Mouse (Mus musculus) monocyte, adult 2 months (primary cell): ENCODE results near the gene Tmem204.
"Not testable (repeated sequence)": the region's sequence is repeated elsewhere in the genome, so short reads cannot be mapped to it uniquely, and the experiment has no call there.

Experiments
- DNase-seq, 2 experiments: peaks; one replicate each; pipeline ENCODE4 v3.0.0; 2022; ENCODE audit warnings: low spot score in 2 of 2, low read depth in 1 of 2

The Tmem204 gene

GRCm38 (mm10) chr17:25083444-25083931 is at the start of gene Tmem204:
Tmem204 (minus strand) TSS chr17:25083591.
- DNase-seq, result no peak

- no peak for DNase-seq
These were observed 46.7 kb upstream of the Tmem204 start for GRCm38 (mm10) chr17:25130060-25130459.

- no peak for DNase-seq
These were observed 44.3 kb upstream of the Tmem204 start for GRCm38 (mm10) chr17:25127681-25128080.

- DNase-seq, result no peak
These were observed 43.7 kb upstream of the Tmem204 start for GRCm38 (mm10) chr17:25127079-25127478.

GRCm38 (mm10) chr17:25125442-25126060 is 42.2 kb upstream of the Tmem204 start:
- DNase-seq, result not testable (repeated sequence)

- no peak for DNase-seq
These were observed 40.6 kb upstream of the Tmem204 start for GRCm38 (mm10) chr17:25123979-25124378.

- DNase-seq, result no peak
These were observed 37.0 kb upstream of the Tmem204 start, which contains the start of gene Ptx4 for GRCm38 (mm10) chr17:25120406-25120805. Ptx4 (plus strand) TSS chr17:25120760.

GRCm38 (mm10) chr17:25117263-25117662 is 33.9 kb upstream of the Tmem204 start:
- no peak for DNase-seq

GRCm38 (mm10) chr17:25115664-25116432 is 32.5 kb upstream of the Tmem204 start, which contains the start of gene Telo2:
Telo2 (minus strand) TSS chr17:25115967.
- peak; percentile 62 to 88 for DNase-seq

- DNase-seq, result no peak
These were observed 31.7 kb upstream of the Tmem204 start for GRCm38 (mm10) chr17:25114908-25115645.

GRCm38 (mm10) chr17:25112423-25112810 is 29.0 kb upstream of the Tmem204 start:
- DNase-seq, result no peak

GRCm38 (mm10) chr17:25111739-25112422 is 28.5 kb upstream of the Tmem204 start:
- no peak for DNase-seq

- no peak for DNase-seq
These were observed 27.8 kb upstream of the Tmem204 start for GRCm38 (mm10) chr17:25111220-25111619.

- no peak for DNase-seq
These were observed 27.2 kb upstream of the Tmem204 start for GRCm38 (mm10) chr17:25110590-25110989.

- no peak for DNase-seq
These were observed 26.2 kb upstream of the Tmem204 start for GRCm38 (mm10) chr17:25109578-25109977.

GRCm38 (mm10) chr17:25107786-25108185 is 24.4 kb upstream of the Tmem204 start:
- DNase-seq, result no peak

GRCm38 (mm10) chr17:25101338-25101737 is 17.9 kb upstream of the Tmem204 start:
- DNase-seq, result no peak

- no peak for DNase-seq
These were observed 16.7 kb upstream of the Tmem204 start for GRCm38 (mm10) chr17:25100052-25100451.

GRCm38 (mm10) chr17:25096221-25096620 is 12.8 kb upstream of the Tmem204 start:
- DNase-seq, result no peak

- no peak for DNase-seq
These were observed 7.1 kb upstream of the Tmem204 start for GRCm38 (mm10) chr17:25090450-25090849.

- DNase-seq, result no peak
These were observed 5.8 kb upstream of the Tmem204 start for GRCm38 (mm10) chr17:25089158-25089557.
